Mouse (Mus musculus): ENCODE measurements around the gene Spock2.
"Not testable (repeated sequence)": the region's sequence is repeated elsewhere in the genome, so short reads cannot be mapped to it uniquely, and the experiment has no call there.

DNA sequence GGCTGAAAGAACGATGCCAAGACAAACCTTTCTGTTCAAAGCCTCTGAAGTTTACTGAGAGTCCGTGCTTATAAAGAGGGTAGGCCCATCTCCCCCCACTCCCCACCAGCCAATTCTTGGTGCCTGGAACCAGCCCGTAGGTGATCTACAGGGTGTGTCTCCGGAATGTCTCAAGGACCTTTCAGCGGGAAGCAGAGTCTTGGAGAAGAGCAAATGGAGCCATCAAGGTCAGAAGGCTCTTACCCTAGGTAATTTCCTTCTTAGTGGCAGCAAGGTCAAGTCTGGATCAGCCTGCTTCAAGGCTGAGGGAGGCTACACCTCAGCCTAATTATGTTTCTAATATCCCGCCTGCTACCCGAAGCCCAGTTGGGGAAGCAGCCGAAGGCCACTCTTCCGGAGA, 69.3 kb downstream of the Spock2 start:
- not testable (repeated sequence) for TF ChIP-seq TAL1, GATA1 (IDR thresholded peaks at IDR 0.05; ENCODE audit: low read length)

Data from erythroblast, embryonic 14.5 days (primary cell).